Mouse (Mus musculus) Patski (cell line): ENCODE measurements around the gene Rsad1. TPM values are rescaled to one million over a fixed set of nuclear protein-coding genes. Genes with fewer than 3 reads are reported as not detected.

Source experiments
- ATAC-seq: fragments of 100-300 bp; one replicate; pipeline ENCODE4 v1.8.0; 2021
- CTCF ChIA-PET: fragments of 350-600 bp; sonication (Branson Sonifier 250); formaldehyde crosslinking; loops from one replicate; lab custom pipeline; 2022; ENCODE audit warnings: inconsistent platforms; lab: Charles Lee
- POLR2A ChIA-PET: fragments of 350-600 bp; sonication (Branson Sonifier 250); formaldehyde crosslinking; loops from one replicate; lab custom pipeline; 2022; ENCODE audit warnings: antibody characterized with exemption, inconsistent platforms; lab: Charles Lee
- DNase-seq: peaks from one replicate; pipeline ENCODE4 v3.0.0-alpha.2; 2011; ENCODE audit warnings: low read depth, low spot score
- H3K27me3 ChIP-seq: fragments of 371-371 bp; one replicate; pipeline ENCODE4 v1.5.1; 2021
- CTCF ChIP-seq: fragments of 100-300 bp; IDR thresholded peaks from one replicate; pipeline ENCODE4 v1.5.1; 2021
- in situ Hi-C: fragments of 300-500 bp; cut with MboI; formaldehyde crosslinking; loops from 3 replicates; pipeline ENCODE4 v1.11.1; 2018; ENCODE audit warnings: low pct_unique_long_range_greater_than_20kb, mixed read lengths
- polyA plus RNA-seq: library from polyadenylated mRNA; unstranded; gene quantifications from one replicate; pipeline ENCODE4 v1.2.3, GENCODE M21; 2021

Gene Rsad1
- polyA plus RNA-seq, result 11.4 TPM

DNA sequence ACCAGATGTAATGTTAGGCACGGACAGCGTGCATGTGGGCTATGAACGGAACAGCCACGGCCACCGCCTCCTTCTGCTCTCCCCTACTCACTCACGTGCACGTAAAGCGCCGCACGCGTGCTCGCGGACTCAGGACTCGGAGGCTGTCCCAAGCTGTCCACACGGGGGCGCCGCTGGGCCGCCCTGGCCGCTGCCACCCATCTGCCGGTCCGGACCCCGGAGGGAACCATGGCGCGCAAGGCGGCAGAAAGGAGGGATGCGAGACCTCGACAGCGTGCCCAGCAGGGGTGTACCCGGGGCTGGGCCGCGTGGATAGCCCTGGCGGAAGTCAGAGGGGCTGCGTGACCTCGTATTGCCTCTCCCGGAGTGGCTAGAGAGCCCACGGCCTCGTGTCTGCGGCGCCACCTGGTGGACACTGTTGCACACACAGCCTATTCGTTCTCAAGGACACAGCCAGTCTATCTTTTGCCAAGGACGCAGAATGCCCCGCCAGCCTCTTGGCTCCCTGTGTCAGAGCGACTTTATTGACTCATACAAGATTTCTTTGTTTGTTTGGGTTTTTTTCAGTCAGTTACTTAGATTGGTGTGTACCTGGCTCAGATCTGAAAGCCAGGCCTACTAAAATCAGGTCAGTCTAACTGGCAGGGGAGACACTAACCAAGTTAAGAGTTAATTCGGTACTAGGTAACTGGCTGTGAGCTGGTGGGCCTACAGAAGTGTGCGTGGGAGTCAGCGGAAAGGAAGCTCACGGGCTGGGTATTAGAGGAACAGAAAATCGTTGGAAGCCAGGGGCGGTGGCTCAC lies at the start of gene Rsad1:
Gene Rsad1 (minus strand): TSS at position 368 of the 803 bp plus-strand sequence.
- TF ChIP-seq CTCF, result peak; percentile 100
- peak; percentile 64 for DNase-seq
- peak; percentile 84 for ATAC-seq
- in situ Hi-C loops, result no loop called here
- CTCF ChIA-PET, result interaction anchor here (0.7 to 2.0 kb wide), 19 partner anchors 10 to 360 kb away, joined by 3 to 6 read pairs (median 3); partner anchors contain the start of genes Ankrd40, Cacna1g and Epn3
- POLR2A ChIA-PET, result interaction anchor here (0.8 to 1.5 kb wide), 2 partner anchors 49 to 80 kb away, joined by 3 to 4 read pairs; partner anchors contain the start of genes Epn3 and Lrrc59
- H3K27me3 ChIP-seq, result no peaks in the 10 kb centered on the region

DNA sequence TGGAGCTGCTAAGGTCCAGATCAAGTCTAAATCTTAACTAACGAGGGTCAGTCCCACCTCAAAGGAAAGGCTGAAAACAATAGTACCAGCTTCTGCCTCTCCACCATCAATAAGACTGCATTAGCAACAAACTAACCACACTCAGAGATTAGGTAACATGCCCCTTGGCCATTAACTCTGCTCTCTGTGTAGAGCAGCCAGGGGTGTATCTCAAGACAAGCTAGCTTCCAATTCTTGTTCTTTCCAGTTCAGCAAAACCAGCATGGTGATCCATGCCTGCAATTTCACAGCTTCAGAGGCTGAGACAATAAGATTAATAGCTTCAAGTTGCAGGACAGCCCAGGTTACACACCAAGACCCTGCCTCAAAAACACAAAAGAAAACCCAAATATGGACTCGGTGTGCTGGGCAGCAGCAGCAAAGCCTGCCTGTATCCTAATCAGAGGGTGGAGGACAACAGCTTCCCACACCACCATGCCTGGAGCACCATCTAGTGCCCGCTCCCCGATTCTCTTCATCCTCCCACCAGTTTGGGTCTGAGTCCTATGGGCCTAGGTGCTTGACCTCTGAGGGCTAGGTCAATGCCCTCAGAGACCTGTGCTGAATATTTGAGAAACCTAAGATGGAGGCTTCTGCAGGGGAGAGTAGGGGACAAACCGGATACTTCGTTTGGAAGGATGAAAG lies 49.5 kb upstream of the Rsad1 start:
- no peak for DNase-seq
- in situ Hi-C loops, result no loop called here
- H3K27me3 ChIP-seq, result no peaks in the 10 kb centered on the region
- POLR2A ChIA-PET, result no interaction called here
- no peak for ATAC-seq
- CTCF ChIA-PET, result interaction anchor here (0.9 to 1.6 kb wide), 2 partner anchors 11 to 31 kb away, joined by 3 to 4 read pairs; partner anchors contain the start of gene Lrrc59
- no peak for TF ChIP-seq CTCF

DNA sequence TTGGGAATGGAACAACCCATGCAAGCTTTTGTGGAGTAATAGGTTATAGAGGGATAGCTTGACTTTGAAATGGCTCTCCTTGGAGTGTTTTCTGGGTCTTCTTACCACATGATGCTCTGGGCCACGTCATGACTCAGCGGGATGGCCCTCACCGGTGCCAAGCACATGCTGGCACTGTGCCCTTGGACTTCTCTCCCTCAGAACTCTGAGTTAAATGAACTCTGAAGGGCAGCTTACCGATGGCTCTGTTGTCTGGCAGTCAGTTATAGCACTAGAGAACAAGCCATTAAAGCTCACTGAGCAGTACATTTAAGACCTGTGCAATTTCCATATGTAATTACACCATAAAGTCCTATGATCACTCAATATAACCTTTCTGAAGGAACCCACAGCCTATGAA lies 48.3 kb upstream of the Rsad1 start:
- no peaks in the 10 kb centered on the region for H3K27me3 ChIP-seq
- ChIA-PET POLR2A (no interaction called here), CTCF (interaction anchor here (1.6 kb wide), 1 partner anchor 32 kb away, joined by 4 read pairs; the partner anchor contains the start of gene Lrrc59)
- in situ Hi-C loops, result no loop called here
- ATAC-seq, result no peak
- TF ChIP-seq CTCF, result no peak
- DNase-seq, result peak; percentile 55

DNA sequence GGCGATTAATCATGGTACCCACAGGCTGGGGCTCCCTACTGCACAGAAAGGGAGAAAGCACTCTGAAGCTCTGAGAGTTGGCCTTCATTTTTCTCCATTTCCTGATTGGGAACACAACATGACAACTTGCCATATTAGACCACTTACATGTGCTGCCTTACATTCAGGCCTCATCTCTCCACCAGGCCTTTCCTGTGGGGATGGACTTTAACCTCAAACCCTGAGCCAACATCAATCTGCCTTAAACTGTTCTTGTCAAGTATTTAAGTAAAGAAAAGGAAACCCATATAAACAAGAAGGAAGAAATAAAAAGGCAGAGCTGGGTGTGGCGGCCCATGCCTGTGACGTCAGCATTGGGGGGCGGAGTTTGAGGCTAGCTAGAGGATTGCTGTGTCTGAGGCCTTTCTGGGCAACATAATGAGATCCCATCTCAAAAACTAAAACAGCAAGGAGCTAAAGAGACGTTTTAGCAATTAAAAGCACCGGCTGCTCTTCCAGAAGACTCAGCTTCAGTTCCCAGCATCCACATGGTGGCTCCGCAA lies 47.3 kb upstream of the Rsad1 start:
- DNase-seq, result no peak
- CTCF ChIA-PET, result no interaction called here
- ATAC-seq, result no peak
- no peaks in the 10 kb centered on the region for H3K27me3 ChIP-seq
- no peak for TF ChIP-seq CTCF
- in situ Hi-C loops, result no loop called here
- POLR2A ChIA-PET, result no interaction called here

DNA sequence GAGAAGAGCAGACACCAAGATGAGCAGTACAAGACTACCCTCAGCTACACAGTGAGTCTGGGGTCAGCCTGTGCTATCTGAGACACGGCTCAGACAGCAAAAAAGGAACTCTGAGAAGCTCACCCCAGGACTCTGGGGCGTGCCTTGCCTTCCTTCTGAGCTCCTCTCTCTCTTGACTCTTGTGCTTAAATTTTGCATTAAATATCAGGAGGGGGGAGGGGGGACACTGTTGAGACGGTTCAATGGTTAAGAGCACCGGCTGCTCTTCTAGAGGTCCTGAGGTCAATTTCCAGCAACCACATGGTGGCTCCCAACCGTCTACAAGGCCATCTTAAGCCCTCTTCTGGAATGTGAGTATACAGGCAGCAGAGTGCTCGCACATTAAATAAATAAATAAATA lies 38.5 kb upstream of the Rsad1 start:
- TF ChIP-seq CTCF, result no peak
- CTCF ChIA-PET, result interaction anchor here (1.4 kb wide), 1 partner anchor 11 kb away, joined by 3 read pairs; no protein-coding TSS in a partner anchor
- POLR2A ChIA-PET, result interaction anchor here (0.7 kb wide), 1 partner anchor 284 kb away, joined by 4 read pairs; no protein-coding TSS in a partner anchor
- DNase-seq (no peak), ATAC-seq (no peak)
- in situ Hi-C loops, result no loop called here
- no peaks in the 10 kb centered on the region for H3K27me3 ChIP-seq

DNA sequence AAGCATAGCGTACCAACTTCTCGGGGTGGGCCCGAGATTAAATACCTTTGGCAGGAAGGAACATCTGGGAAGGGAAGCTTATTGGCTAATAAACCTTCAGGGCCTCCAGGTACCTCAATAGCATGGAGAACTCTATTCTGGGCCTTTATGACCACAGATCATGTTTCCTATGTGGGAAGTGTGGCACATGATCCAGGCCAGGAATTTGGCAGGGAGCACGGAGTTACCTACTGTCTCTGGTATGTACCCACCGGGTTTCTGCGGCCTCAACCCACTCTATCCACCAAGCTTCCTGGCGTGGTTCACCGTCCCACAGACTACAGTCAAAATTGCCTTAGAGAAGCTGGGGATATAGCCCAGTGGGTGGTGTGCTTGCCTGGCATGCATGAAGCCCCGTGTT lies 36.0 kb upstream of the Rsad1 start:
- POLR2A ChIA-PET, result no interaction called here
- TF ChIP-seq CTCF, result no peak
- no peaks in the 10 kb centered on the region for H3K27me3 ChIP-seq
- ATAC-seq (peak; percentile 57), DNase-seq (peak; percentile 48)
- CTCF ChIA-PET, result interaction anchor here (1.7 kb wide), 1 partner anchor 15 kb away, joined by 4 read pairs; no protein-coding TSS in a partner anchor
- in situ Hi-C loops, result no loop called here

DNA sequence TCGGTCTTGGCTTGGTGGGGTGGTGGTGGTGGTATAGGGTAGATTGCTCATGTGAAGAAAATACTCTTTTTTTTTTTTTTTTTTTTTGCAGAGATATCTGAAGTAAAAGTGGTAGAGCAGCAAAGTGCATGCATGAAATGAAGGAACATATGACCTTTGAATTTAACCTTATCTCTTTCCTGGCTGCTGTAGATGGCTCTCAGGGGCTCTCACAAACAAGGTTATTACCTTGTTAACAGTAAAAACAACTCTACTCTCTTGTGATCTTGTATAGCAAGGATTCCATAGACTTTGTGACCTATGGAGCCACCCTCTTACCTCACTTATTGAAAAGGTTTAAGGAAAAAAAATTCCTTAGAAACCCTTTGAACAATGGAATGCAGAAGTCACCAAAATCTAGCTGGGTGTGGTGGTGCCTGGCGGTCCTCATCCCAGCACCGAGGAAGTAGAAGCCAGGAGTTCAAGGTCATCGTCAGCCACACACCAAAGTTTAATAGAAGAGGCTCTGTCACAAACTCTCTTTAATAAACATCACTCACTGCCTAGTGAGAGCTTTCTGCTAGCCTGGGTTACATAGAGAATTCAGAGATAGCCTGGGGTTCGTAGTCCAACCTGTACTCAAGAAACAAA lies 31.2 kb upstream of the Rsad1 start:
- DNase-seq (no peak), ATAC-seq (no peak)
- CTCF ChIA-PET, result interaction anchor here (0.7 kb wide), 1 partner anchor 137 kb away, joined by 3 read pairs; no protein-coding TSS in a partner anchor
- POLR2A ChIA-PET, result interaction anchor here (0.7 kb wide), 1 partner anchor 9 kb away, joined by 3 read pairs; no protein-coding TSS in a partner anchor
- H3K27me3 ChIP-seq, result no peaks in the 10 kb centered on the region
- in situ Hi-C loops, result no loop called here
- no peak for TF ChIP-seq CTCF

DNA sequence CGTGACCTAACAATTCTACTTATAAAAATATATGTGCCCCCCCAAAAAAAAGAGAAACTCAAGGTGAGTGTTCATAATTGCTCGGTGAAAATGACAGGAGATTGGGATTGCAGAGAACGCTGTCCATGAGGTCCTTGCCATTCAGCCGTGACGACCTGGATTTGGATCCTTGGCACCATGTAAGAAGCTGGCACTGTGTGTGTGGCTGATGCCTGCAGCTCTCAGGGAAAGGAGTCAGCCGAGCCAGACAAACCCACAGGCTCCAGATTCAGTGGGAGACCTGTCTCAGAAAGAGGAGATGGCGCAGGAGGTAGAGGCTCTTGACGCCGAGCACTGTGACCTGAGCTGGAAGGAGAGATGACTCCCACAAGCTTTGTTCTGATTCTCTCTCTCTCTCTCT lies 27.3 kb upstream of the Rsad1 start:
- H3K27me3 ChIP-seq, result no peaks in the 10 kb centered on the region
- CTCF ChIA-PET, result no interaction called here
- no peak for TF ChIP-seq CTCF
- in situ Hi-C loops, result no loop called here
- DNase-seq, result no peak
- POLR2A ChIA-PET, result no interaction called here
- ATAC-seq, result no peak

DNA sequence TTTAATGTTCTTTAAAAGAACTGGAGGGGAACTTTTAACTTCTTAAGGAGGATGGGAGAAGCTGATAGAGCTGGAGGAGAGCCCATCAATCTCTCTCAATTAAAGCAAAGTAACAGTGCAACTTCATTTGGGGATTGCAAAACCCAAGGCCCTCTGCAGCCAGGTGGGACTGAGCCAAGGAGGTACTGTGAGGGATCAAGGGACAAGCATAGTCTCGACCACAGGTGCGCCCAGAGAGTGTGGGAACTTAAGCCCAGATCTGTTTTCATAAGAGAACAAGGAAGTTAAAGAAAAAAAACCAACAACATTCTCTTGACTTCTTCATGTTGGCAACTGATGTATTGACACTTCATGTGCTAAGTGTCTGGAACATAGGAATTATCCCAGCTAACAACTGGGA lies 26.0 kb upstream of the Rsad1 start:
- no peak for TF ChIP-seq CTCF
- ChIA-PET POLR2A (no interaction called here), CTCF (interaction anchor here (0.7 to 2.1 kb wide), 2 partner anchors 10 to 12 kb away, joined by 3 to 5 read pairs; partner anchors contain the start of gene Chad)
- ATAC-seq, result no peak
- no peak for DNase-seq
- no peaks in the 10 kb centered on the region for H3K27me3 ChIP-seq
- in situ Hi-C loops, result no loop called here

DNA sequence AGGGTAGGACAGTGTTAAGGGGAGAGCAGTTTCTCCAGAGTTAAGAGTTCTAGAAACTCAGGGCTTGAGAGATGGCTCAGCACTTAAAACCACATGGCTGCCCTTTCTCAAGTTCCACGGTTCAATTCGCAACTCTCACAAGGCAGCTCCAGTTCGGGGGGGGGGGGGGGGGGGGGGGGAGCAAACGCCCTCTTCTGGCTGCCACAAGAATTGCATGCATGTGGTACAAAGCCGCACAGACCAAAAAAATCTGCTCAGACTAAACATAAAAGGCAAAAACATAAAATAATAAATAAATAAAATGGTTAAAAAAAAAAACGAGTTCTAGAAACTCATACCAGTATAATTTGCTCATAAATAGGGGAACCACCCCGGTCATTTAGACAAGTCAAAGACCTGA lies 25.5 kb upstream of the Rsad1 start:
- no peak for TF ChIP-seq CTCF
- ATAC-seq (no peak), DNase-seq (no peak)
- in situ Hi-C loops, result no loop called here
- POLR2A ChIA-PET, result interaction anchor here (0.6 kb wide), 1 partner anchor 180 kb away, joined by 6 read pairs; no protein-coding TSS in a partner anchor
- CTCF ChIA-PET, result interaction anchor here (0.7 to 2.1 kb wide), 3 partner anchors 9 to 55 kb away, joined by 3 to 5 read pairs (median 3); partner anchors contain the start of genes Chad and Lrrc59
- H3K27me3 ChIP-seq, result no peaks in the 10 kb centered on the region
